Mouse (Mus musculus) kidney, embryonic 16.5 days (tissue): ENCODE results near the gene Ilf2. TPM values are rescaled to one million over a fixed set of nuclear protein-coding genes. Genes with fewer than 3 reads are reported as not detected.

Experiments
- ATAC-seq: fragments of 200-750 bp; cut with Nextera tagmentation; 2 replicates; pipeline ENCODE4 v1.8.0; 2017; ENCODE audit warnings: moderate TSS enrichment; ENCODE audit not compliant: low FRiP score, low TSS enrichment
- H3K27ac ChIP-seq: fragments of 300-500 bp; sonication (generic); 2 replicates; pipeline ENCODE4 v1.5.1; 2014; ENCODE audit warnings: low read length
- H3K27me3 ChIP-seq: fragments of 300-500 bp; sonication (generic); 2 replicates; pipeline ENCODE4 v1.6.1; 2014; ENCODE audit warnings: low read length, control low read depth, mixed read lengths; ENCODE audit not compliant: insufficient read depth
- H3K36me3 ChIP-seq: fragments of 300-500 bp; sonication (generic); 2 replicates; pipeline ENCODE4 v1.6.1; 2014; ENCODE audit warnings: low read length, control low read depth, mixed read lengths; ENCODE audit not compliant: insufficient read depth
- H3K4me1 ChIP-seq: fragments of 300-500 bp; sonication (generic); 2 replicates; pipeline ENCODE4 v1.6.1; 2014; ENCODE audit warnings: low read length, control low read depth, mixed read lengths; ENCODE audit not compliant: insufficient read depth
- H3K4me2 ChIP-seq: fragments of 300-500 bp; sonication (generic); replicated peaks from 2 replicates; pipeline ENCODE4 v1.6.1; 2014; ENCODE audit warnings: low read depth, low read length
- H3K4me3 ChIP-seq: fragments of 300-500 bp; sonication (generic); 2 replicates; pipeline ENCODE4 v1.5.1; 2014; ENCODE audit warnings: mild to moderate bottlenecking, low read length
- H3K9ac ChIP-seq: fragments of 300-500 bp; sonication (generic); replicated peaks from 2 replicates; pipeline ENCODE4 v1.6.1; 2014; ENCODE audit warnings: low read length
- H3K9me3 ChIP-seq: fragments of 300-500 bp; sonication (generic); 2 replicates; pipeline ENCODE4 v1.6.1; 2016; ENCODE audit warnings: low read length, control low read depth
- WGBS: fragments of 180-500 bp; shearing (Covaris S2); extraction: QIAGEN DNeasy Blood & Tissue Kit; methylation state at CpG from one replicate; pipeline ENCODE4 v1.1.7; 2014; 5-methylcytosine and 5-hydroxymethylcytosine counted together
- polyA plus RNA-seq: library from polyadenylated mRNA; unstranded; fragments of >200 nt; fragmentation: Nextera tagmentation; extraction: Ambion mirVana; gene quantifications from 2 replicates; pipeline ENCODE4 v1.2.1, GENCODE M21; 2015

The Ilf2 gene
- polyA plus RNA-seq, 1 experiment from 2014 or later, result 219 TPM

GRCm38 (mm10) chr3:90503444-90503843, 27.5 kb downstream of the Ilf2 start:
- H3K9ac ChIP-seq, result no peak overlapping the region
- no peaks in the 10 kb centered on the region for H3K9me3 ChIP-seq
- ATAC-seq, result no peak
- H3K4me3 ChIP-seq, result no peak overlapping the region
- peaks cover 13% of the 10 kb centered on the region for H3K4me1 ChIP-seq
- H3K27ac ChIP-seq, result no peak overlapping the region
- 89% methylated on average over 4 of the region's 4 CpGs for WGBS
- H3K4me2 ChIP-seq, result no peak overlapping the region
- H3K27me3 ChIP-seq, result no peaks in the 10 kb centered on the region
- peaks cover 63% of the 10 kb centered on the region for H3K36me3 ChIP-seq

GRCm38 (mm10) chr3:90505216-90505615, 29.3 kb downstream of the Ilf2 start:
- Histone ChIP-seq H3K9me3 (no peaks in the 10 kb centered on the region), H3K36me3 (peaks cover 54% of the 10 kb centered on the region), H3K27ac (no peak overlapping the region), H3K4me3 (no peak overlapping the region), H3K27me3 (no peaks in the 10 kb centered on the region), H3K9ac (no peak overlapping the region), H3K4me2 (no peak overlapping the region), H3K4me1 (peaks cover 13% of the 10 kb centered on the region)
- ATAC-seq, result no peak
- 86% methylated on average over 5 of the region's 5 CpGs for WGBS

GRCm38 (mm10) chr3:90506362-90506761, 30.4 kb downstream of the Ilf2 start:
- Histone ChIP-seq H3K36me3 (peaks cover 53% of the 10 kb centered on the region), H3K9ac (no peak overlapping the region), H3K4me1 (peaks cover 13% of the 10 kb centered on the region), H3K9me3 (no peaks in the 10 kb centered on the region), H3K27ac (no peak overlapping the region), H3K4me3 (no peak overlapping the region), H3K4me2 (no peak overlapping the region), H3K27me3 (no peaks in the 10 kb centered on the region)
- WGBS, result 71% methylated on average over 3 of the region's 3 CpGs
- ATAC-seq, result no peak

GRCm38 (mm10) chr3:90508287-90508949, 32.5 kb downstream of the Ilf2 start:
- peaks cover 34% of the 10 kb centered on the region for H3K36me3 ChIP-seq
- peak overlapping the region; percentile 74 for H3K4me2 ChIP-seq
- peaks cover 15% of the 10 kb centered on the region for H3K4me1 ChIP-seq
- 2% methylated on average over 20 of the region's 20 CpGs for WGBS
- peak overlapping the region; percentile 98 for H3K27ac ChIP-seq
- no peaks in the 10 kb centered on the region for H3K9me3 ChIP-seq
- H3K27me3 ChIP-seq, result no peaks in the 10 kb centered on the region
- H3K9ac ChIP-seq, result peak overlapping the region; percentile 100
- peak overlapping the region; percentile 98 for H3K4me3 ChIP-seq
- ATAC-seq, result no peak

- Histone ChIP-seq H3K9me3 (no peaks in the 10 kb centered on the region), H3K4me2 (peak within 1 kb of the TSS; percentile 74), H3K36me3 (peaks cover 32% of the 10 kb centered on the region), H3K27ac (peak within 1 kb of the TSS; percentile 98), H3K9ac (peak within 1 kb of the TSS; percentile 100), H3K4me3 (peak within 1 kb of the TSS; percentile 98), H3K4me1 (peaks cover 21% of the 10 kb centered on the region), H3K27me3 (no peaks in the 10 kb centered on the region)
- under 1% methylated on average over 64 of the region's 66 CpGs for WGBS
- peak; percentile 93 for ATAC-seq
Measured at GRCm38 (mm10) chr3:90508950-90509746, 33.2 kb downstream of the Ilf2 start, which contains the start of gene Chtop. Gene Chtop, minus strand, starts transcription at chr3:90509498.

GRCm38 (mm10) chr3:90509747-90510123, 33.8 kb downstream of the Ilf2 start:
- peaks cover 26% of the 10 kb centered on the region for H3K4me1 ChIP-seq
- H3K4me2 ChIP-seq, result peak overlapping the region; percentile 74
- H3K9ac ChIP-seq, result peak overlapping the region; percentile 44
- H3K27me3 ChIP-seq, result no peaks in the 10 kb centered on the region
- peak overlapping the region; percentile 84 for H3K27ac ChIP-seq
- peaks cover 27% of the 10 kb centered on the region for H3K36me3 ChIP-seq
- no peak for ATAC-seq
- H3K4me3 ChIP-seq, result peak overlapping the region; percentile 98
- WGBS, result 24% methylated on average over 2 of the region's 2 CpGs
- H3K9me3 ChIP-seq, result no peaks in the 10 kb centered on the region

- Histone ChIP-seq H3K4me3 (no peak overlapping the region), H3K27ac (no peak overlapping the region), H3K36me3 (peaks cover 10% of the 10 kb centered on the region; the same call in 1 of the 2 replicates), H3K27me3 (no peaks in the 10 kb centered on the region), H3K9me3 (no peaks in the 10 kb centered on the region), H3K4me1 (peaks cover 31% of the 10 kb centered on the region), H3K9ac (no peak overlapping the region), H3K4me2 (no peak overlapping the region)
- WGBS, result 83% methylated on average over 5 of the region's 5 CpGs
- ATAC-seq, result no peak
Measured at GRCm38 (mm10) chr3:90512276-90512675, 36.4 kb downstream of the Ilf2 start.

GRCm38 (mm10) chr3:90512948-90513642, 37.2 kb downstream of the Ilf2 start:
- Histone ChIP-seq H3K9ac (peak overlapping the region; percentile 70; the same call in 1 of the 2 replicates), H3K27me3 (no peaks in the 10 kb centered on the region), H3K4me1 (peaks cover 23% of the 10 kb centered on the region), H3K4me2 (peak overlapping the region; percentile 88), H3K4me3 (peak overlapping the region; percentile 57; the same call in 1 of the 2 replicates), H3K36me3 (0 out of 2 replicates have a peak, but pooled peaks cover 6% of the 10 kb centered on the region), H3K27ac (no peak overlapping the region), H3K9me3 (no peaks in the 10 kb centered on the region)
- 68% methylated on average over 9 of the region's 9 CpGs for WGBS
- ATAC-seq, result no peak

- Histone ChIP-seq H3K9ac (peak within 1 kb of the TSS; percentile 70), H3K36me3 (0 out of 2 replicates have a peak, but pooled peaks cover 6% of the 10 kb centered on the region), H3K9me3 (no peaks in the 10 kb centered on the region), H3K27ac (peak within 1 kb of the TSS; percentile 59), H3K27me3 (no peaks in the 10 kb centered on the region), H3K4me3 (peak within 1 kb of the TSS; percentile 57), H3K4me2 (peak within 1 kb of the TSS; percentile 88), H3K4me1 (peaks cover 22% of the 10 kb centered on the region)
- ATAC-seq, result peak; percentile 60
- WGBS, result 3% methylated on average over 25 of the region's 25 CpGs
Measured at GRCm38 (mm10) chr3:90513796-90514590, 38.1 kb downstream of the Ilf2 start, which contains the start of the genes S100a1 and S100a13. Gene S100a1, minus strand, starts transcription at chr3:90514392. Gene S100a13, plus strand, starts transcription at chr3:90514435.
